Mouse (Mus musculus): Measurements from ENCODE around the gene Flnb. TPM values are rescaled to one million over a fixed set of nuclear protein-coding genes. Genes with fewer than 3 reads are reported as not detected.

The Flnb gene
- total and polyA plus RNA-seq, 2 experiments from 2014 or later, result 4.2 to 32.7 TPM

GRCm38 (mm10) chr14:7795961-7796360 is 21.8 kb upstream of the Flnb start:
- Histone ChIP-seq H3K4me1 (ENCODE audit: insufficient read depth, low read length) (peaks cover 5% of the 10 kb centered on the region; the same call in 1 of the 2 replicates), H3K9ac (replicated peaks; ENCODE audit: low read length) (no peak overlapping the region), H3K27me3 (ENCODE audit: insufficient read depth, low read length) (no peaks in the 10 kb centered on the region), H3K9me3 (ENCODE audit: low read length) (no peaks in the 10 kb centered on the region), H3K27ac (no peak overlapping the region), H3K36me3 (ENCODE audit: insufficient read depth, low read length) (no peaks in the 10 kb centered on the region), H3K4me2 (ENCODE audit: low read depth, low read length) (no peak overlapping the region), H3K4me3 (ENCODE audit: low read length) (no peak overlapping the region)
- DNase-seq (ENCODE audit: low spot score) (no peak), ATAC-seq (no peak)
- WGBS, result 86% methylated on average over 4 of the region's 4 CpGs
- no peak for TF ChIP-seq CTCF (IDR thresholded peaks at IDR 0.05; ENCODE audit: low read depth)

DNA sequence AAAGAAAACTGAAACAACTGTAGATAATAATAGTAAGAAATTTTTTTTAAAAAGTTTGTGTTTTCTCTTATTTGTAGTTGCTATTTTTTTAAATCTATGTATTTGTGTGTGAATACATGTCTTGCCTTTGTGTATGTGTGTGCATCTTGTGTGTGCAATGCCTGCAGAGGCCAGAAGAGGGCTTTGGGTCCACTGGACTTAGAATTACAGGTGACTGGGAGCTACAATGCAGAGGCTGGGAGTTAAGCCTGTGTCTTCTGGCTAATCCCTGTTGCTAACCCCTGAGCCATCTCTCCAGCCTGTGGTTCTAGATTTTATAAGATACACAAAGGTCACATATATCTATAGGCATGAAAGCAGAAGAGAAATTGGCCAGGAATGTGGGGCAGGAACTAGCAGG is 17.1 kb upstream of the Flnb start:
- Histone ChIP-seq H3K4me1 (ENCODE audit: insufficient read depth, low read length) (no peaks in the 10 kb centered on the region), H3K4me3 (ENCODE audit: low read length) (no peak overlapping the region), H3K4me2 (ENCODE audit: low read depth, low read length) (no peak overlapping the region), H3K9ac (replicated peaks; ENCODE audit: low read length) (no peak overlapping the region), H3K27ac (no peak overlapping the region), H3K9me3 (ENCODE audit: low read length) (no peaks in the 10 kb centered on the region), H3K27me3 (ENCODE audit: insufficient read depth, low read length) (no peaks in the 10 kb centered on the region), H3K36me3 (ENCODE audit: insufficient read depth, low read length) (no peaks in the 10 kb centered on the region)
- ATAC-seq (no peak), DNase-seq (ENCODE audit: low spot score) (no peak)
- TF ChIP-seq CTCF (IDR thresholded peaks at IDR 0.05; ENCODE audit: low read depth), result 0 out of 2 replicates have a peak, but pooled peaks have one; percentile 6

GRCm38 (mm10) chr14:7801831-7802230 is 15.9 kb upstream of the Flnb start:
- H3K9ac ChIP-seq (replicated peaks; ENCODE audit: low read length), result no peak overlapping the region
- ATAC-seq (no peak), DNase-seq (ENCODE audit: low spot score) (peak; percentile 67)
- 9% methylated on average over 4 of the region's 4 CpGs for WGBS
- peak; percentile 73 for TF ChIP-seq CTCF (IDR thresholded peaks at IDR 0.05; ENCODE audit: low read depth)
- no peaks in the 10 kb centered on the region for H3K27me3 ChIP-seq (ENCODE audit: insufficient read depth, low read length)
- H3K9me3 ChIP-seq (ENCODE audit: low read length), result no peaks in the 10 kb centered on the region
- H3K4me2 ChIP-seq (ENCODE audit: low read depth, low read length), result no peak overlapping the region
- H3K27ac ChIP-seq, result no peak overlapping the region
- no peak overlapping the region for H3K4me3 ChIP-seq (ENCODE audit: low read length)
- no peaks in the 10 kb centered on the region for H3K4me1 ChIP-seq (ENCODE audit: insufficient read depth, low read length)
- no peaks in the 10 kb centered on the region for H3K36me3 ChIP-seq (ENCODE audit: insufficient read depth, low read length)

DNA sequence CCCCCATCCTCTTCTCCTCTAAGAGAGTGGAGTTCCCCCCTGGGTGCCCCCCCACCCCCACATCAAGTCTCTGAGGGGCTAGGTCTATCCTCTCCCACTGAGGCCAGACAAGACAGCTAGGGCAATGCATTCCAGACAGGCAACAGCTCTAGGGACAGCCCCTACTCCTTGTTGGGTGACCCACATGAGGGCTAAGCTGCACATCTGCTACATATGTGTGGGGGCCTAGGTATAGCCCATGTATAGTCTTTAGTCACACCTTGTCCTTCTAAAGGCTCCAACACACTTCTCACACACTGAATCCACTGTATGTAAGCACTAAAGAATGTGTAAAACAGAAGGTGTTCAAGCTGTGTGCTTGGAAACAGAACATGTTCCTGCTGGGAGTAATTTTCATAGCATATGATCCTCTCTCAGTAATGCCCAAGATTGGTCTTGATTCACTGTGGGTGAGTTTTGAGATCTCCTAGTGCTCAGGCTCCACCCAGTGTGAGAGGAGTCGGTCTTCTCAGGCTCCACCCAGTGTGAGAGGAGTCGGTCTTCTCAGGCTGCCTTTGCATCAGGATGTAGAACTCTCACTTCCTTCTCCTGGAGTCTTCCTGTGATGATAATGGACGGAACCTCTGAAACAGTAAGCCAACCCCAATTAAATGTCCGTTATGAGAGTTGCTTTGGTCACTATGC is 13.7 kb upstream of the Flnb start:
- DNase-seq (ENCODE audit: low spot score), result peak; percentile 51
- no peaks in the 10 kb centered on the region for H3K27me3 ChIP-seq (ENCODE audit: insufficient read depth, low read length)
- no peaks in the 10 kb centered on the region for H3K4me1 ChIP-seq (ENCODE audit: insufficient read depth, low read length)
- WGBS, result 53% methylated on average over 4 of the region's 4 CpGs
- no peak overlapping the region for H3K9ac ChIP-seq (replicated peaks; ENCODE audit: low read length)
- TF ChIP-seq CTCF (IDR thresholded peaks at IDR 0.05; ENCODE audit: low read depth), result no peak
- H3K36me3 ChIP-seq (ENCODE audit: insufficient read depth, low read length), result no peaks in the 10 kb centered on the region
- no peak overlapping the region for H3K27ac ChIP-seq
- H3K9me3 ChIP-seq (ENCODE audit: low read length), result no peaks in the 10 kb centered on the region
- peak; percentile 71 for ATAC-seq
- H3K4me3 ChIP-seq (ENCODE audit: low read length), result no peak overlapping the region
- no peak overlapping the region for H3K4me2 ChIP-seq (ENCODE audit: low read depth, low read length)

GRCm38 (mm10) chr14:7804558-7804905 is 13.2 kb upstream of the Flnb start:
- DNase-seq (ENCODE audit: low spot score), result no peak
- no peak overlapping the region for H3K4me2 ChIP-seq (ENCODE audit: low read depth, low read length)
- no peak overlapping the region for H3K27ac ChIP-seq
- TF ChIP-seq CTCF (IDR thresholded peaks at IDR 0.05; ENCODE audit: low read depth), result no peak
- H3K4me1 ChIP-seq (ENCODE audit: insufficient read depth, low read length), result no peaks in the 10 kb centered on the region
- no peak overlapping the region for H3K4me3 ChIP-seq (ENCODE audit: low read length)
- no peak for ATAC-seq
- no peak overlapping the region for H3K9ac ChIP-seq (replicated peaks; ENCODE audit: low read length)
- no peaks in the 10 kb centered on the region for H3K36me3 ChIP-seq (ENCODE audit: insufficient read depth, low read length)
- H3K9me3 ChIP-seq (ENCODE audit: low read length), result no peaks in the 10 kb centered on the region
- H3K27me3 ChIP-seq (ENCODE audit: insufficient read depth, low read length), result no peaks in the 10 kb centered on the region
- WGBS, result 93% methylated on average over 2 of the region's 2 CpGs

- Histone ChIP-seq H3K36me3 (ENCODE audit: insufficient read depth, low read length) (no peaks in the 10 kb centered on the region), H3K9ac (replicated peaks; ENCODE audit: low read length) (no peak overlapping the region), H3K27ac (no peak overlapping the region), H3K9me3 (ENCODE audit: low read length) (no peaks in the 10 kb centered on the region), H3K4me2 (ENCODE audit: low read depth, low read length) (no peak overlapping the region), H3K27me3 (ENCODE audit: insufficient read depth, low read length) (no peaks in the 10 kb centered on the region), H3K4me3 (ENCODE audit: low read length) (no peak overlapping the region), H3K4me1 (ENCODE audit: insufficient read depth, low read length) (no peaks in the 10 kb centered on the region)
- 73% methylated on average over 4 of the region's 4 CpGs for WGBS
- no peak for DNase-seq (ENCODE audit: low spot score)
- no peak for ATAC-seq
- TF ChIP-seq CTCF (IDR thresholded peaks at IDR 0.05; ENCODE audit: low read depth), result no peak
Measured at GRCm38 (mm10) chr14:7807711-7808110, 10.0 kb upstream of the Flnb start.

DNA sequence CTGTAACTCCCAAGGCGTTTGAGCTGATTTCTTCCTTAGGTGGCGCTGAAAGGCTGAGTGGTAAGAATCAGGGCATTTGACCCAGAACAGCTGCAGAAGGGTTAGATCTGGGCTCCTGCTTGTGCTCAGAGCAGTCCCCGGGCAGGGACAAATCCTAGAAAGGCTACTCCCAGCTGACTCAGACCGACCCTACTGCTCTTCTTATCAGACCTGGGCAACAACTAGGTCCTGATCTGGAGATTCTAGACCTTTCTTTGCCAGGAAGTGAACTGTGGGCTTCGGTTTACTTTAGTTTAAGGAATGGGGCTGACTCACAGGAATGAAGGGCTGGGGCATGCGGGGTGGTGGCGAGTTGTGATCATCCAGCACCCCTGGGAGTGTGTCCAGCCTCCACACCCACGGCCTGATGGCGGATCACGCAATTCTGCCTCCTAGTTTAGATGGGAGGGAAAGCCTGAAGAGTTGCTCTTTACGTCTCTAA is 9.2 kb upstream of the Flnb start:
- H3K4me3 ChIP-seq (ENCODE audit: low read length), result no peak overlapping the region
- no peaks in the 10 kb centered on the region for H3K9me3 ChIP-seq (ENCODE audit: low read length)
- H3K4me2 ChIP-seq (ENCODE audit: low read depth, low read length), result no peak overlapping the region
- H3K9ac ChIP-seq (replicated peaks; ENCODE audit: low read length), result no peak overlapping the region
- ATAC-seq (no peak), DNase-seq (ENCODE audit: low spot score) (no peak)
- no peaks in the 10 kb centered on the region for H3K27me3 ChIP-seq (ENCODE audit: insufficient read depth, low read length)
- no peaks in the 10 kb centered on the region for H3K36me3 ChIP-seq (ENCODE audit: insufficient read depth, low read length)
- WGBS, result 71% methylated on average over 11 of the region's 11 CpGs
- H3K27ac ChIP-seq, result no peak overlapping the region
- TF ChIP-seq CTCF (IDR thresholded peaks at IDR 0.05; ENCODE audit: low read depth), result no peak
- no peaks in the 10 kb centered on the region for H3K4me1 ChIP-seq (ENCODE audit: insufficient read depth, low read length)
